Mouse (Mus musculus) lung, postnatal 0 days (tissue): ENCODE results near the gene Cyth3. TPM values are rescaled to one million over a fixed set of nuclear protein-coding genes. Genes with fewer than 3 reads are reported as not detected.

Experiments
- ATAC-seq: fragments of 200-750 bp; cut with Nextera tagmentation; 2 replicates; pipeline ENCODE4 v1.8.0; 2017; ENCODE audit warnings: moderate library complexity
- DNase-seq: peaks from one replicate; pipeline ENCODE4 v3.0.0-alpha.2; 2016; ENCODE audit warnings: low spot score
- H3K27ac ChIP-seq: fragments of 300-500 bp; sonication (generic); 2 replicates; pipeline ENCODE4 v1.5.1; 2014; ENCODE audit warnings: antibody characterized with exemption, mild to moderate bottlenecking, low read length, mixed read lengths
- H3K27me3 ChIP-seq: fragments of 300-500 bp; sonication (generic); replicated peaks from 2 replicates; pipeline ENCODE4 v1.6.1; 2014; ENCODE audit warnings: low read length, mixed read lengths; ENCODE audit not compliant: insufficient read depth
- H3K36me3 ChIP-seq: fragments of 300-500 bp; sonication (generic); 2 replicates; pipeline ENCODE4 v1.6.1; 2014; ENCODE audit warnings: low read length, mixed read lengths; ENCODE audit not compliant: insufficient read depth
- H3K4me1 ChIP-seq: fragments of 300-500 bp; sonication (generic); 2 replicates; pipeline ENCODE4 v1.6.1; 2014; ENCODE audit warnings: antibody characterized with exemption, low read depth, low read length, mixed read lengths; ENCODE audit not compliant: insufficient read depth
- H3K4me2 ChIP-seq: fragments of 300-500 bp; sonication (generic); replicated peaks from 2 replicates; pipeline ENCODE4 v1.6.1; 2014; ENCODE audit warnings: low read depth, mild to moderate bottlenecking, low read length, moderate library complexity, mixed read lengths
- H3K4me3 ChIP-seq: fragments of 300-500 bp; sonication (generic); 2 replicates; pipeline ENCODE4 v1.5.1; 2014; ENCODE audit warnings: low read depth, low read length
- H3K9ac ChIP-seq: fragments of 300-500 bp; sonication (generic); replicated peaks from 2 replicates; pipeline ENCODE4 v1.6.1; 2014; ENCODE audit warnings: low read depth, mild to moderate bottlenecking
- H3K9me3 ChIP-seq: fragments of 300-500 bp; sonication (generic); 2 replicates; pipeline ENCODE4 v1.6.1; 2016; ENCODE audit warnings: low read length, mixed read lengths
- CTCF ChIP-seq: IDR thresholded peaks from 2 replicates; pipeline ENCODE4 v1.5.1; 2016; ENCODE audit warnings: antibody characterized with exemption, mild to moderate bottlenecking
- EP300 ChIP-seq: IDR thresholded peaks from 2 replicates; pipeline ENCODE4 v1.6.1; 2016; ENCODE audit warnings: antibody characterized with exemption, mild to moderate bottlenecking, control low read depth
- WGBS: fragments of 180-500 bp; shearing (Covaris S2); extraction: QIAGEN DNeasy Blood & Tissue Kit; methylation state at CpG from one replicate; pipeline ENCODE4 v1.1.7; 2014; 5-methylcytosine and 5-hydroxymethylcytosine counted together
- polyA plus RNA-seq: library from polyadenylated mRNA; unstranded; fragments of >200 nt; fragmentation: Nextera tagmentation; extraction: Ambion mirVana; gene quantifications from 2 replicates; pipeline ENCODE4 v1.2.1, GENCODE M21; 2015

The Cyth3 gene
- polyA plus RNA-seq, 1 experiment from 2014 or later: 96.6 TPM

GRCm38 (mm10) chr5:143634550-143635112, 12.4 kb downstream of the Cyth3 start:
- Histone ChIP-seq H3K4me2 (no peak overlapping the region), H3K36me3 (no peaks in the 10 kb centered on the region), H3K27ac (no peak overlapping the region; the same call in 1 of the 2 replicates), H3K4me1 (peaks cover 35% of the 10 kb centered on the region), H3K27me3 (no peaks in the 10 kb centered on the region), H3K9me3 (no peaks in the 10 kb centered on the region), H3K9ac (no peak overlapping the region), H3K4me3 (no peak overlapping the region)
- ATAC-seq (peak; percentile 39), DNase-seq (peak; percentile 21)
- TF ChIP-seq CTCF (no peak), EP300 (no peak)
- WGBS: 42% methylated on average over 12 of the region's 12 CpGs

GRCm38 (mm10) chr5:143635358-143635757, 13.1 kb downstream of the Cyth3 start:
- ATAC-seq (no peak), DNase-seq (no peak)
- Histone ChIP-seq H3K4me2 (no peak overlapping the region), H3K27me3 (no peaks in the 10 kb centered on the region), H3K9me3 (no peaks in the 10 kb centered on the region), H3K4me3 (no peak overlapping the region), H3K27ac (peak overlapping the region; percentile 38; the same call in 1 of the 2 replicates), H3K4me1 (peaks cover 35% of the 10 kb centered on the region), H3K9ac (no peak overlapping the region), H3K36me3 (no peaks in the 10 kb centered on the region)
- WGBS: 63% methylated on average over 11 of the region's 11 CpGs
- TF ChIP-seq CTCF (no peak), EP300 (no peak)

- Histone ChIP-seq H3K36me3 (no peaks in the 10 kb centered on the region), H3K4me1 (peaks cover 35% of the 10 kb centered on the region), H3K27me3 (no peaks in the 10 kb centered on the region), H3K4me3 (no peak overlapping the region), H3K27ac (peak overlapping the region; percentile 38; the same call in 1 of the 2 replicates), H3K4me2 (no peak overlapping the region), H3K9ac (no peak overlapping the region), H3K9me3 (no peaks in the 10 kb centered on the region)
- no peak for ATAC-seq
- TF ChIP-seq EP300 (no peak), CTCF (no peak)
- DNase-seq: no peak
- 50% methylated on average over 7 of the region's 7 CpGs for WGBS
Observed at GRCm38 (mm10) chr5:143636173-143636572, 13.9 kb downstream of the Cyth3 start.

- Histone ChIP-seq H3K27ac (peak overlapping the region; percentile 52), H3K4me1 (peaks cover 30% of the 10 kb centered on the region), H3K36me3 (no peaks in the 10 kb centered on the region), H3K9ac (no peak overlapping the region), H3K27me3 (no peaks in the 10 kb centered on the region), H3K9me3 (no peaks in the 10 kb centered on the region), H3K4me3 (no peak overlapping the region), H3K4me2 (no peak overlapping the region)
- ATAC-seq: peak; percentile 29; the same call in 1 of the 2 replicates
- 49% methylated on average over 11 of the region's 11 CpGs for WGBS
- TF ChIP-seq EP300 (peak; percentile 72), CTCF (no peak)
- peak; percentile 65 for DNase-seq
Observed at GRCm38 (mm10) chr5:143637832-143638420, 15.7 kb downstream of the Cyth3 start.

GRCm38 (mm10) chr5:143638516-143639270, 16.4 kb downstream of the Cyth3 start:
- Histone ChIP-seq H3K27me3 (no peaks in the 10 kb centered on the region), H3K4me3 (no peak overlapping the region), H3K9ac (no peak overlapping the region), H3K4me1 (peaks cover 25% of the 10 kb centered on the region), H3K4me2 (no peak overlapping the region), H3K36me3 (no peaks in the 10 kb centered on the region), H3K27ac (0 out of 2 replicates have a peak overlapping the region, but pooled peaks have one; percentile 52), H3K9me3 (no peaks in the 10 kb centered on the region)
- no peak for TF ChIP-seq CTCF
- no peak for TF ChIP-seq EP300
- ATAC-seq (no peak), DNase-seq (no peak)
- 32% methylated on average over 7 of the region's 7 CpGs for WGBS

GRCm38 (mm10) chr5:143639329-143639728, 17.1 kb downstream of the Cyth3 start:
- H3K4me1 ChIP-seq: peaks cover 22% of the 10 kb centered on the region; the same call in 1 of the 2 replicates
- TF ChIP-seq EP300 (no peak), CTCF (no peak)
- no peaks in the 10 kb centered on the region for H3K27me3 ChIP-seq
- H3K9me3 ChIP-seq: no peaks in the 10 kb centered on the region
- ATAC-seq (no peak), DNase-seq (no peak)
- 86% methylated on average over 4 of the region's 4 CpGs for WGBS
- no peak overlapping the region for H3K9ac ChIP-seq
- H3K4me3 ChIP-seq: no peak overlapping the region
- H3K36me3 ChIP-seq: no peaks in the 10 kb centered on the region
- H3K4me2 ChIP-seq: no peak overlapping the region
- H3K27ac ChIP-seq: no peak overlapping the region
